Mouse (Mus musculus) ES-E14 (cell line): ENCODE measurements around the gene Ube3b. TPM values are rescaled to one million over a fixed set of nuclear protein-coding genes. Genes with fewer than 3 reads are reported as not detected.

Experiments used
- DNase-seq: peaks from one replicate; pipeline ENCODE4 v3.0.0-alpha.2; 2013; ENCODE audit warnings: low read depth, low spot score
- H3K27ac ChIP-seq: 2 replicates; pipeline ENCODE4 v1.5.1; 2012; ENCODE audit warnings: low read depth, mild to moderate bottlenecking, low read length, moderate library complexity, mixed read lengths; ENCODE audit not compliant: poor library complexity, insufficient read depth, severe bottlenecking
- H3K36me3 ChIP-seq: 2 replicates; pipeline ENCODE4 v1.6.1; 2012; ENCODE audit warnings: mild to moderate bottlenecking, low read length, moderate library complexity, mixed read lengths; ENCODE audit not compliant: control insufficient read depth, poor library complexity, insufficient read depth, severe bottlenecking
- H3K4me1 ChIP-seq, 2 experiments: fragments of 150-350 bp in 1 of 2; sonication (generic) in 1 of 2; 2 replicates each; pipeline ENCODE4 v1.6.1; 2012; ENCODE audit warnings: low read length in 2 of 2, mild to moderate bottlenecking in 1 of 2, mixed read lengths in 1 of 2; ENCODE audit not compliant: control insufficient read depth in 2 of 2, insufficient read depth in 2 of 2, poor library complexity in 1 of 2
- H3K4me3 ChIP-seq, 2 experiments: fragments of 150-350 bp in 1 of 2; sonication (generic) in 1 of 2; 2 replicates each; pipeline ENCODE4 v1.5.1; 2012; ENCODE audit warnings: low read length in 2 of 2, low read depth in 1 of 2, mild to moderate bottlenecking in 1 of 2, mixed read lengths in 1 of 2; ENCODE audit not compliant: insufficient read depth in 1 of 2, poor library complexity in 1 of 2, severe bottlenecking in 1 of 2
- H3K9ac ChIP-seq: 2 replicates; pipeline ENCODE4 v1.6.1; 2012; ENCODE audit warnings: low read depth, mild to moderate bottlenecking, low read length, mixed read lengths; ENCODE audit not compliant: poor library complexity, insufficient read depth, severe bottlenecking
- H3K9me3 ChIP-seq: fragments of 150-350 bp; sonication (generic); 2 replicates; pipeline ENCODE4 v1.6.1; 2012; ENCODE audit warnings: low read depth, mild to moderate bottlenecking, low read length; ENCODE audit not compliant: control insufficient read depth, insufficient read depth
- CHD2 ChIP-seq: IDR thresholded peaks from 2 replicates; pipeline ENCODE4 v1.6.1; 2014; ENCODE audit warnings: mild to moderate bottlenecking, low read depth, low read length, inconsistent platforms
- HCFC1 ChIP-seq: IDR thresholded peaks from 2 replicates; pipeline ENCODE4 v1.6.1; 2012; ENCODE audit warnings: low read length, inconsistent platforms, borderline replicate concordance; ENCODE audit not compliant: insufficient read depth
- MAFK ChIP-seq: IDR thresholded peaks from 2 replicates; pipeline ENCODE4 v1.6.1; 2014; ENCODE audit warnings: mild to moderate bottlenecking, low read depth, low read length, inconsistent platforms; ENCODE audit not compliant: insufficient read depth
- ZC3H11A ChIP-seq: IDR thresholded peaks from 2 replicates; pipeline ENCODE4 v1.6.1; 2012; ENCODE audit warnings: low read depth, mild to moderate bottlenecking, inconsistent platforms, low read length, borderline replicate concordance
- ZNF384 ChIP-seq: IDR thresholded peaks from 2 replicates; pipeline ENCODE4 v1.6.1; 2012; ENCODE audit warnings: low read depth, low read length, inconsistent platforms
- in situ Hi-C, 2 experiments: fragments of 600-800 bp; cut with MboI; formaldehyde crosslinking; loops; one replicate each; pipeline ENCODE4 v1.15.1; 2025; ENCODE audit warnings: low sequenced_read_pairs in 2 of 2, inconsistent platforms in 1 of 2; ENCODE audit not compliant: unreplicated experiment in 2 of 2
- total RNA-seq: library from RNA; depleted of rRNA; stranded (reverse); fragments of 300-350 nt; gene quantifications from 2 replicates; pipeline ENCODE4 v1.2.3, GENCODE M21; 2012

The Ube3b gene
- total RNA-seq, 1 experiment: 31.7 TPM

DNA sequence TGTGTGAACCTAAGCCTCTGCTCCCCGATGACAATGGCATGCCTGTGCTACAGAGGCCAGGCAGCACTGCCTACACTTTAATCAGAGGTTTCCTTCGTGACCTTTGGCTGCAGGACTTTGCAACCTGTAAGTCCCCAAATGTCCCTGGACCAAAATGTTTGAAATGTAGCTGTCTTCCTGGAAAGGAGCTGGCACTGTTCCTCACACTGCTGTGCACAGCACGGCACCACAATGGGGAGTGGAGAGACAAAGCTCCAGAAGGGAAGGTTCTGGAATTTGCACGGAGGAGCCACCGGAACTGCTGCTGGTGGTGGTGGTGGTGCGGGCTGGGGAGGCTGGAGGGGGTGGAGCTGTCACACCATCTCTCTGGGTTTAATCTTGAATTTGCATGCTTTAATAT, 46.3 kb downstream of the Ube3b start:
- Histone ChIP-seq H3K9ac (no peak overlapping the region), H3K4me3 (no peak overlapping the region), H3K4me1 (no peaks in the 10 kb centered on the region; a peak in 1 of 4 replicates), H3K36me3 (no peaks in the 10 kb centered on the region), H3K9me3 (no peaks in the 10 kb centered on the region), H3K27ac (no peak overlapping the region)
- TF ChIP-seq ZC3H11A (no peak), HCFC1 (no peak), MAFK (no peak), CHD2 (no peak), ZNF384 (no peak)
- in situ Hi-C loops: no loop called here
- DNase-seq: no peak

- no peak overlapping the region for H3K4me3 ChIP-seq
- H3K9me3 ChIP-seq: no peaks in the 10 kb centered on the region
- no peak for TF ChIP-seq ZNF384
- TF ChIP-seq CHD2: no peak
- no peak for TF ChIP-seq HCFC1
- TF ChIP-seq ZC3H11A: no peak
- no peak for TF ChIP-seq MAFK
- no peak overlapping the region for H3K9ac ChIP-seq
- in situ Hi-C loops: no loop called here
- DNase-seq: no peak
- H3K27ac ChIP-seq: no peak overlapping the region
- no peaks in the 10 kb centered on the region; a peak in 1 of 4 replicates for H3K4me1 ChIP-seq
- H3K36me3 ChIP-seq: no peaks in the 10 kb centered on the region
Observed at GRCm38 (mm10) chr5:114428621-114429020, 48.2 kb downstream of the Ube3b start.

DNA sequence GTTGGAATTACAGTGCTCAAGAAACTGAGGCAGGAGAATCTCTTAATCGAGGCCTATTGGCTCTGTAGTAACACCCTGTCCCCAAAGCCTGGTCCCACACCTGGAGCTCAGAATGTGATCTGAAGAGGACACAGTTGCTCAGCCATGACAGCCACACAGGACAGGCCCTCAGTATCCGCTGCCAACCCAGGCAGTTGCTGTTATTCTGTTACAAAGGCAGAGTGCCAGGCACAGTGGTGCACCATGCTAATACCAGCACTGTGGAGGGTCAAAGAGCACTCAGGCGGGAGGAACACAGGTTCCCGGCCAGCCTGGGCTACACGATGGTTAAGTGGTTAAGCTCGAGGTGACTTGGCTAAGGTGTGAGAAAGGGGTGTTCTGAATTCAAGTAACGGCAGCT, 49.4 kb downstream of the Ube3b start:
- Histone ChIP-seq H3K4me3 (no peak overlapping the region), H3K9ac (no peak overlapping the region), H3K36me3 (peaks cover 4% of the 10 kb centered on the region; the same call in 1 of the 2 replicates), H3K27ac (no peak overlapping the region), H3K4me1 (no peaks in the 10 kb centered on the region; a peak in 1 of 4 replicates), H3K9me3 (no peaks in the 10 kb centered on the region)
- in situ Hi-C loops: no loop called here
- TF ChIP-seq ZNF384 (no peak), HCFC1 (no peak), MAFK (no peak), ZC3H11A (no peak), CHD2 (no peak)
- DNase-seq: no peak

DNA sequence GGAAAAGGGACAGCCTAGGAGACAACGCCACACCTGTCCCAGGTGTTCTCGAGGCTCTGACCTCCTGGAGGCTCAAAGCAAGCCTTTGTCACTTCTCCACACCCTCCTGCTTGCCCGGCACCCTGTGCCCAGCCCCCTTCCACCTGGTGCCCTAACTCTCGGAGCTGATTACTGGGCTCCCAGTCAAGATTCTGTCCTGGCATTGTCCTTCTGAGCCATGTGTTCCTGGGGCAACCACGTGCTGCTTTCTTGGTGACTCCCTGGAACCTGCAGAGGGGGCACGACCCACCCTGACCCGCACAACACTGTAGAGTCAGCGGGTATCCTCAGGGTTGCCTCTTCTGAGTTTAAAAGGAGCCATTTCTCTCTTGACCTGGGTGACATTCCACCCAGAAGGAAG, 54.0 kb downstream of the Ube3b start:
- H3K4me1 ChIP-seq: no peaks in the 10 kb centered on the region
- no peak overlapping the region for H3K9ac ChIP-seq
- no peaks in the 10 kb centered on the region for H3K9me3 ChIP-seq
- H3K36me3 ChIP-seq: peaks cover 27% of the 10 kb centered on the region; the same call in 1 of the 2 replicates
- DNase-seq: no peak
- in situ Hi-C loops: no loop called here
- TF ChIP-seq CHD2: no peak
- no peak for TF ChIP-seq ZNF384
- no peak for TF ChIP-seq MAFK
- no peak for TF ChIP-seq ZC3H11A
- TF ChIP-seq HCFC1: no peak
- no peak overlapping the region for H3K27ac ChIP-seq
- no peak overlapping the region for H3K4me3 ChIP-seq

- TF ChIP-seq HCFC1 (no peak), CHD2 (no peak), ZC3H11A (no peak), ZNF384 (no peak)
- in situ Hi-C loops: no loop called here
- H3K27ac ChIP-seq: no peak overlapping the region
- H3K4me3 ChIP-seq: no peak overlapping the region
- DNase-seq: no peak
- peaks cover 27% of the 10 kb centered on the region; the same call in 1 of the 2 replicates for H3K36me3 ChIP-seq
- H3K9ac ChIP-seq: no peak overlapping the region
- no peaks in the 10 kb centered on the region for H3K9me3 ChIP-seq
- H3K4me1 ChIP-seq: no peaks in the 10 kb centered on the region
Observed at GRCm38 (mm10) chr5:114435588-114435987, 55.2 kb downstream of the Ube3b start.
